Mouse (Mus musculus): ENCODE measurements around the gene Arl11.

DNA sequence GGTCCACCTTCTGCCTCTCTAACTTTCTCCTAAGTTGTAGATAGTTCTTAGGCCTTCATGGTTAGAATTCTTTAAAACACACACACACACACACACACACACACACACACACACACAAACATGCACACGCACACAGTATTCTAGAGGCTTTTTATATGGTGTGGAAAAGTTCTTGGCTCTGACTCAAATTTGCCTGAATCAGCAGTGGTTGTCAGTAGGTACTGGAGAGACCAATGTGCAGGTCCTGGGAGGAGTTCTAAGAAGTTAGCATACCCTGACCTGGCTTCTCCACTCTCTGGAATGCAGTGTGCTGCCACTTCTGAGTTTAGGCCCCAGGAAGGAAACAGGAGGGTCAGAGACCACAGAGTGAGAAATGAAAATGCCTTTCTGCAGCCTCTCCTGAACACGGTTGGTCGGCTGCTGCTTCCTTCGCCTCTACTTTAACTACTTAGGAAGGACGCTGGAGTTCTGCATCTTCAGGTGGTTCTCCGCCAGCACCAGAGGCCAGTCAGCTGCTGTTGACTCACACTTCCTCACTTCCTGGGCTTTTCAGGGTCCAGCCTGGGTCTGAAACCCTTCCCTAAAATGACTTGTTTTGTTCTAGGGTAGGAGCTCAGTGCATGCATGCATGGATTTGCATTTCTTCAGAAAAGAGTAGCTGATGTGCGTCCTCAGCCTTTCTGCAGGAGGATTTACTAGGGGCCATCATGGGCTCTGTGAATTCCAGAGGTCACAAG is 651 bp downstream of the Arl11 start:
- TF ChIP-seq POLR2A (IDR thresholded peaks at IDR 0.05; ENCODE audit: low read depth, low read length) = no peak
- TF ChIP-seq CTCF (IDR thresholded peaks at IDR 0.05; ENCODE audit: borderline replicate concordance, insufficient read depth, low read length) = no peak
